Mouse (Mus musculus) embryonic facial prominence, embryonic 12.5 days (tissue): ENCODE measurements around the gene Pex26. TPM values are rescaled to one million over a fixed set of nuclear protein-coding genes. Genes with fewer than 3 reads are reported as not detected.
A peak's percentile ranks its signal among the peaks of the same experiment; 100 is the strongest.

Source experiments
- ATAC-seq: fragments of 200-750 bp; cut with Nextera tagmentation; 2 replicates; pipeline ENCODE4 v1.8.0; 2017; ENCODE audit not compliant: insufficient number of reproducible peaks, insufficient read depth, low FRiP score, low TSS enrichment
- H3K27ac ChIP-seq: fragments of 300-500 bp; sonication (generic); 2 replicates; pipeline ENCODE4 v1.5.1; 2016; ENCODE audit warnings: mild to moderate bottlenecking
- H3K27me3 ChIP-seq: fragments of 300-500 bp; sonication (generic); 2 replicates; pipeline ENCODE4 v1.6.1; 2016; ENCODE audit warnings: mild to moderate bottlenecking, moderate library complexity
- H3K36me3 ChIP-seq: fragments of 300-500 bp; sonication (generic); 2 replicates; pipeline ENCODE4 v1.6.1; 2016; ENCODE audit warnings: mild to moderate bottlenecking
- H3K4me1 ChIP-seq: fragments of 300-500 bp; sonication (generic); 2 replicates; pipeline ENCODE4 v1.6.1; 2016
- H3K4me2 ChIP-seq: fragments of 300-500 bp; sonication (generic); replicated peaks from 2 replicates; pipeline ENCODE4 v1.6.1; 2016; ENCODE audit warnings: mild to moderate bottlenecking, moderate library complexity
- H3K4me3 ChIP-seq: fragments of 300-500 bp; sonication (generic); 2 replicates; pipeline ENCODE4 v1.5.1; 2016; ENCODE audit warnings: mild to moderate bottlenecking
- H3K9ac ChIP-seq: fragments of 300-500 bp; sonication (generic); 2 replicates; pipeline ENCODE4 v1.6.1; 2016; ENCODE audit warnings: mild to moderate bottlenecking, moderate library complexity
- H3K9me3 ChIP-seq: fragments of 300-500 bp; sonication (generic); 2 replicates; pipeline ENCODE4 v1.6.1; 2016; ENCODE audit warnings: mild to moderate bottlenecking, moderate library complexity
- WGBS: fragments of 180-500 bp; shearing (Covaris S2); methylation state at CpG from one replicate; pipeline ENCODE4 v1.1.7; 2016; 5-methylcytosine and 5-hydroxymethylcytosine counted together
- polyA plus RNA-seq: library from polyadenylated mRNA; unstranded; fragments of >200 nt; fragmentation: Nextera tagmentation; extraction: Ambion mirVana; gene quantifications from 2 replicates; pipeline ENCODE4 v1.2.1, GENCODE M21; 2016

Pex26 gene
- polyA plus RNA-seq, 1 experiment from 2014 or later: 11.8 TPM

- H3K4me2 ChIP-seq: peak overlapping the region; percentile 61
These were observed 28.3 kb downstream of the Pex26 start for GRCm38 (mm10) chr6:121211743-121212142.

DNA sequence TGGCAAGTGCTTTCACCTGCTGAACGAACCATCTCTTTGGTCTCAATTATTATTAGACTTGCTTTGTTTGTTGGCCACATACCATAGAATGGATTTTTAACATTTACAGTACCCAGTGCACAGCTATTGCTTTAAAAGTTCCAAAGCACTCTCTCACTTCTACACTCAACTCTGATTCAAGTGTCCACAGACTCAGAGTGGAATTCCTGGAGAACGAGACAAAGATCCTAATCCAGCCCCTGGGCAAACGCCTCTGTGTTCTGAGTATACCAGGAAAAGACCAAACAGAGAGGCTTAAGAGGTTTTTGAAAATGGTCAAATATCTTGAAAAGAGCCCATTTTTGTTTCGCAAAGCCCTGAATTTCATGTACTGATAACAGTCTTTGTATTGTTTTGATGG, 29.5 kb downstream of the Pex26 start:
- no peak overlapping the region for H3K4me2 ChIP-seq
- 69% methylated on average over 4 of the region's 4 CpGs for WGBS
- no peak overlapping the region for H3K27ac ChIP-seq
- no peaks in the 10 kb centered on the region; the same call in 1 of the 2 replicates for H3K9me3 ChIP-seq
- peaks cover 36% of the 10 kb centered on the region for H3K27me3 ChIP-seq
- ATAC-seq: no peak
- no peaks in the 10 kb centered on the region for H3K36me3 ChIP-seq
- peaks cover 17% of the 10 kb centered on the region; the same call in 1 of the 2 replicates for H3K4me1 ChIP-seq
- no peak overlapping the region for H3K4me3 ChIP-seq
- no peak overlapping the region for H3K9ac ChIP-seq

More at GRCm38 (mm10) chr6:121211743-121212142, 28.3 kb downstream of the Pex26 start:
- Histone ChIP-seq H3K9me3 (no peaks in the 10 kb centered on the region; the same call in 1 of the 2 replicates), H3K27ac (no peak overlapping the region), H3K9ac (no peak overlapping the region; the same call in 1 of the 2 replicates), H3K27me3 (peaks cover 36% of the 10 kb centered on the region), H3K36me3 (no peaks in the 10 kb centered on the region), H3K4me3 (no peak overlapping the region), H3K4me1 (peaks cover 17% of the 10 kb centered on the region; the same call in 1 of the 2 replicates)
- 2% methylated on average over 4 of the region's 5 CpGs for WGBS
- ATAC-seq: no peak

GRCm38 (mm10) chr6:121214221-121214620, 30.8 kb downstream of the Pex26 start:
- no peak overlapping the region for H3K9ac ChIP-seq
- H3K36me3 ChIP-seq: no peaks in the 10 kb centered on the region
- peaks cover 33% of the 10 kb centered on the region for H3K27me3 ChIP-seq
- ATAC-seq: no peak
- H3K4me3 ChIP-seq: no peak overlapping the region
- no peak overlapping the region for H3K27ac ChIP-seq
- WGBS: 85% methylated on average over 5 of the region's 5 CpGs
- no peaks in the 10 kb centered on the region for H3K9me3 ChIP-seq
- peaks cover 17% of the 10 kb centered on the region; the same call in 1 of the 2 replicates for H3K4me1 ChIP-seq
- no peak overlapping the region for H3K4me2 ChIP-seq

DNA sequence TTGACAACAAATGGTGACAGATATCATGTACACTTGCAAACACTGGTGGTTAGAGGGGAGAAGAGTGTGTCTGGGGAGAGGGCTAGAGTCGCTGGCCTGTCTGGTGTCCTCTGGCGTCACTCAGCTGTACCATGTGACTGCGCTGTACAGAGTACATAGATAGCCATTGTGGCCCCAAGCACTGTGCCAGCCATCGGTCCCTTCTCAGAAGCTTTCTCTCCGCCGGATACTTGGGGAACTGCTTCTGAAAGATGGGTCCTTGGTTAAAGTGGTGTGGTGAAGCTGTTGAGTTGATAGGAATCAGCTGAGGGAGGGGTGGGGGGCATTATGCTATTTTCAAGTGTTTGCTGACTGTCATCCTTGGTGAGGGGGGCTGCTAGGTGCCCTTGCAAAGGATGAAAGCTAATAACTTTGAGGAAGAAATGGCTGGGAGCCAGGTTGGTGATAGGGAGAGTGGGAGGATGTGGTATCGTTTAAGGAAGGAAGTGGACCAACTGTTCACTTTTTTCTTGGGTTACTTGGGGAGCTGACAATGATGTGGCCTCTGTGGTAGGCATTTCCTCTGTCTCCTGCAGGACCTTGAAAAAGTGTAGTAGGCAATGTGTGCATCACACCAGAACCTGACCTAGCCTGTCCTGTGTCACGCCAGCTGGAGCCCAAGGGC, 31.3 kb downstream of the Pex26 start:
- 84% methylated on average over 8 of the region's 8 CpGs for WGBS
- Histone ChIP-seq H3K27ac (no peak overlapping the region), H3K27me3 (peaks cover 28% of the 10 kb centered on the region), H3K36me3 (no peaks in the 10 kb centered on the region), H3K4me1 (peaks cover 17% of the 10 kb centered on the region; the same call in 1 of the 2 replicates), H3K4me3 (no peak overlapping the region), H3K9ac (no peak overlapping the region), H3K9me3 (no peaks in the 10 kb centered on the region), H3K4me2 (no peak overlapping the region)
- ATAC-seq: no peak

- H3K9ac ChIP-seq: no peak overlapping the region
- 80% methylated on average over 5 of the region's 5 CpGs for WGBS
These were observed 31.9 kb downstream of the Pex26 start for GRCm38 (mm10) chr6:121215336-121215735.

DNA sequence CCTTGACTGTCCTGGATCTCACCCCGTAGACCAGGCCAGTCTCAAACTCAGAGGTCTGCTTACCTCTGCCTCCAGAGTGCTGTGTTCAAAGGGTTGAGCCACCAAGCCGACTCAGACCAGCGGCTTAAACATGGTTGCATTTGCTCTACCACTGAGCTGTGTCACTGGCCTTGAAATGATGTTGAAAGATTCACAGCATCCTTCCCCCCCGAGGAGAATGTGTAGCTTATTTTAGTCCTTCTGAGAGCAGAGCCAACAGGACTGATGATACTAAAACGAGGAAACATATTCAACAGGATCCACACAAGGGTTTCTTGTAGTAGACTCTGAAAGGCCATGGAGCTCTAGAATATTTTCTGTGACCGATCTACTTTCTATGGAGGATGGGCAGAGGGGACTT, 32.4 kb downstream of the Pex26 start:
- Histone ChIP-seq H3K27ac (no peak overlapping the region), H3K9ac (no peak overlapping the region), H3K27me3 (peaks cover 17% of the 10 kb centered on the region), H3K36me3 (no peaks in the 10 kb centered on the region), H3K4me3 (no peak overlapping the region), H3K4me2 (no peak overlapping the region), H3K4me1 (peaks cover 9% of the 10 kb centered on the region; the same call in 1 of the 2 replicates), H3K9me3 (no peaks in the 10 kb centered on the region)
- no peak for ATAC-seq
- WGBS: 87% methylated on average over 6 of the region's 6 CpGs

More at GRCm38 (mm10) chr6:121215336-121215735, 31.9 kb downstream of the Pex26 start:
- no peak for ATAC-seq
- H3K4me3 ChIP-seq: no peak overlapping the region
- peaks cover 14% of the 10 kb centered on the region; the same call in 1 of the 2 replicates for H3K4me1 ChIP-seq
- H3K27ac ChIP-seq: no peak overlapping the region
- no peak overlapping the region for H3K4me2 ChIP-seq
- peaks cover 23% of the 10 kb centered on the region for H3K27me3 ChIP-seq
- no peaks in the 10 kb centered on the region for H3K9me3 ChIP-seq
- no peaks in the 10 kb centered on the region for H3K36me3 ChIP-seq

DNA sequence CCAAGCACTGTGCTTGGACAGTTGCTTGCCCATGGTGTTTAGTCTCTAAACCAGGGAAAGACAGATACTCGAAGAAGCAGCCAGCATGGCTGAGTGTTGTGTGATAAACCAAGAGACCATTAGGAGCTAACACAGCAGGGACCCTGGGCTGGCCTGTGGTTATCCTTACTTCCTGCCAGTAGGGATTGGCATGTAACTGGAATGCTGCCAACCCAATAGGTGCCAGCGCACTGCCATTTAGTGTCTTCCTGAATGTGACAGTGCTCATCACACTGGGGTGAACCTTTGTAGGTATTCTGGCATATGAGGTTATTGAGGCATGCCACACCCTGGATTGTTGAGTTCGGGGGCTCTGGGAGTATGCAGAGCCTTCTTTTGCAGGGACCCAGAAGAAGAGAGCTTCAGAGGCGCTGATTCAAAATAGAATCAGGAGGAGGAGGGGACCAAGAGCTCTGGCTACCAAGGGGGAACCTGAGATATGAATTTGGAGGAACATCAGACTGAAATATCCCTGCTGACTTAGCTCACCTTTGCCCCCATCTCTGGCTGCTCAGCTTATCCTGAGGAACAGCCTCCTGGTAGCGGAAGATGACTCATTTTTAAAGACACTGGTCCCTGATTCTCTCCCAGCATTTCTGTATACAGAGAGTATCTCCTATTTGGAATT, 33.3 kb downstream of the Pex26 start:
- Histone ChIP-seq H3K9ac (no peak overlapping the region), H3K9me3 (no peaks in the 10 kb centered on the region), H3K36me3 (no peaks in the 10 kb centered on the region), H3K4me1 (0 out of 2 replicates have a peak, but pooled peaks cover 2% of the 10 kb centered on the region), H3K27me3 (peaks cover 9% of the 10 kb centered on the region), H3K27ac (no peak overlapping the region), H3K4me3 (no peak overlapping the region), H3K4me2 (no peak overlapping the region)
- WGBS: 89% methylated on average over 5 of the region's 5 CpGs
- ATAC-seq: no peak

DNA sequence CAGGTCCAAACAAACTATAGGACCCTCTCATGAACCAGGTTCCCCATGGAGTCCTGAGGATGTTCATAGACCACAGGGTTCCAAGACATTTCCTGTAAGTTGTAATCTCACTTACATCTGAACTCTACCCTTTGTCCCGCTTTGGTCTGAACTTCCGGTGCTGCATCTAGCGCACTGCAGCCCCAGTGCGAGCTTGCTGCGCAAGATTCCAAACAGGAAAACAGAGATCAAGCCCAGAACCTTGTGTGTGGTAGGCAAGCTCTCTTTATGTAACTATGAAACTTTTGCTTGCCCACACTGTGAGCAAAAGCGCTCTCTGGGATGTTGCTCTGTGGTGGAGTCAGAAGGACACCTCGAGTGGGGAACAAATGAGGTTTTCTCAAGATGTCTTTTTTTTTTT, 34.5 kb downstream of the Pex26 start:
- Histone ChIP-seq H3K9ac (no peak overlapping the region), H3K4me2 (no peak overlapping the region), H3K4me3 (no peak overlapping the region), H3K9me3 (no peaks in the 10 kb centered on the region), H3K27ac (no peak overlapping the region), H3K27me3 (no peaks in the 10 kb centered on the region), H3K4me1 (no peaks in the 10 kb centered on the region), H3K36me3 (no peaks in the 10 kb centered on the region)
- ATAC-seq: no peak
- 87% methylated on average over 7 of the region's 7 CpGs for WGBS

GRCm38 (mm10) chr6:121219406-121219805, 35.9 kb downstream of the Pex26 start:
- Histone ChIP-seq H3K36me3 (no peaks in the 10 kb centered on the region), H3K4me3 (no peak overlapping the region), H3K4me2 (no peak overlapping the region), H3K4me1 (no peaks in the 10 kb centered on the region), H3K9ac (no peak overlapping the region), H3K27me3 (no peaks in the 10 kb centered on the region), H3K27ac (no peak overlapping the region), H3K9me3 (no peaks in the 10 kb centered on the region)
- ATAC-seq: no peak
- 77% methylated on average over 4 of the region's 4 CpGs for WGBS

- Histone ChIP-seq H3K4me2 (no peak overlapping the region), H3K27me3 (no peaks in the 10 kb centered on the region), H3K9ac (no peak overlapping the region), H3K36me3 (no peaks in the 10 kb centered on the region), H3K9me3 (no peaks in the 10 kb centered on the region), H3K27ac (no peak overlapping the region), H3K4me3 (no peak overlapping the region), H3K4me1 (0 out of 2 replicates have a peak, but pooled peaks cover 4% of the 10 kb centered on the region)
- ATAC-seq: no peak
- 86% methylated on average over 10 of the region's 10 CpGs for WGBS
These were observed 36.7 kb downstream of the Pex26 start for GRCm38 (mm10) chr6:121220181-121220580.

DNA sequence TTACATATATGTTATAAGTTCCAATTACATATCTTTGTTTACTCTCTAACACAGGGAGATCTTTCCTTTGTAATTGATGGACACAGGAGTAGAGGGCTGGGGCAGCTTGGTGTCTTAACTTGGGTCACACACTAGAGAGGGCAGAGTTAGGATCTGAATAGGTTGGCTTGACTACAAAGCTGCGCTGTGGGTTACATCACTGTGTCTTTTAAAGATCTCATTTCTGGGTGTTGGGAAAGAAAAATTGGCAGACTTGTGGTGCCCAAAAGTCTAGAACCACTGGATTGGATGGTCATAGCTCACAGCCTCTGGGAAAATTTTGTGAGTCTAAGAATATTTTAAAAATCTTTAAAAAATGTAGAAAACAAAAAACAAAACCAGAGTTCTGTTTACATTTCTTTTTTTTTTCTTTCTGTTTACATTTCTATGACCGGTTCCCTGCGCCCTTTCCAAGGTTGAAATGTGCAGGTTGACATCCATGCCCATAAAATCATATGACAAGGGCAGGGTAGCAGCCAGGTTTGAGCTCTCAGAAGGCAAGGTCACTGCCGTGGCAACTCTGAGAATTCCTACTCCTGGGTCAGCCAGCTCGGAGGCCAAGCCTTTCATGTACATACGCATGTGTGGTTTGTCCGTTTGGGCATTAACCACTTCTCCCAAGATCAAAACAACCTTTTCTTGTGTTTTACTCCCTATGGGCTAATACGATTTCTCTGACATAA, 38.6 kb downstream of the Pex26 start:
- Histone ChIP-seq H3K36me3 (no peaks in the 10 kb centered on the region), H3K4me2 (no peak overlapping the region), H3K9me3 (no peaks in the 10 kb centered on the region), H3K4me1 (0 out of 2 replicates have a peak, but pooled peaks cover 8% of the 10 kb centered on the region), H3K27me3 (no peaks in the 10 kb centered on the region), H3K9ac (no peak overlapping the region), H3K4me3 (no peak overlapping the region), H3K27ac (no peak overlapping the region)
- no peak for ATAC-seq
- 84% methylated on average over 8 of the region's 8 CpGs for WGBS
